Mouse (Mus musculus) heart, postnatal 0 days (tissue): Measurements from ENCODE around the gene Rpa2. TPM values are rescaled to one million over a fixed set of nuclear protein-coding genes. Genes with fewer than 3 reads are reported as not detected.
"Not testable (repeated sequence)": the region's sequence is repeated elsewhere in the genome, so short reads cannot be mapped to it uniquely, and the experiment has no call there.

Experiments
- ATAC-seq: fragments of 200-750 bp; cut with Nextera tagmentation; 2 replicates; pipeline ENCODE4 v1.8.0; 2017; ENCODE audit warnings: low read depth, moderate number of reproducible peaks, moderate library complexity; ENCODE audit not compliant: insufficient read depth
- DNase-seq: peaks from one replicate; pipeline ENCODE4 v3.0.0-alpha.2; 2016; ENCODE audit warnings: low spot score
- H3K27ac ChIP-seq: fragments of 300-500 bp; sonication (generic); 2 replicates; pipeline ENCODE4 v1.5.1; 2014; ENCODE audit warnings: low read depth, mild to moderate bottlenecking
- H3K27me3 ChIP-seq: fragments of 300-500 bp; sonication (generic); 2 replicates; pipeline ENCODE4 v1.6.1; 2014; ENCODE audit warnings: low read length, mixed read lengths; ENCODE audit not compliant: control insufficient read depth, insufficient read depth
- H3K36me3 ChIP-seq: fragments of 300-500 bp; sonication (generic); replicated peaks from 2 replicates; pipeline ENCODE4 v1.6.1; 2014; ENCODE audit warnings: low read length, mixed read lengths; ENCODE audit not compliant: control insufficient read depth, insufficient read depth
- H3K4me1 ChIP-seq: fragments of 300-500 bp; sonication (generic); 2 replicates; pipeline ENCODE4 v1.6.1; 2014; ENCODE audit warnings: antibody characterized with exemption; ENCODE audit not compliant: control insufficient read depth, insufficient read depth
- H3K4me2 ChIP-seq: fragments of 300-500 bp; sonication (generic); 2 replicates; pipeline ENCODE4 v1.6.1; 2014; ENCODE audit warnings: low read depth, mild to moderate bottlenecking, low read length, moderate library complexity
- H3K4me3 ChIP-seq: fragments of 300-500 bp; sonication (generic); 2 replicates; pipeline ENCODE4 v1.5.1; 2014; ENCODE audit warnings: low read depth, low read length
- H3K9ac ChIP-seq: fragments of 300-500 bp; sonication (generic); replicated peaks from 2 replicates; pipeline ENCODE4 v1.6.1; 2014; ENCODE audit warnings: low read depth, low read length, mixed read lengths
- H3K9me3 ChIP-seq: fragments of 300-500 bp; sonication (generic); replicated peaks from 2 replicates; pipeline ENCODE4 v1.6.1; 2016; ENCODE audit warnings: low read length; ENCODE audit not compliant: control insufficient read depth
- CTCF ChIP-seq: IDR thresholded peaks from 2 replicates; pipeline ENCODE4 v1.5.1; 2016; ENCODE audit warnings: antibody characterized with exemption, control low read depth, low read depth
- EP300 ChIP-seq: IDR thresholded peaks from 2 replicates; pipeline ENCODE4 v1.6.1; 2016; ENCODE audit warnings: antibody characterized with exemption, low read depth
- WGBS: fragments of 180-500 bp; shearing (Covaris S2); extraction: QIAGEN DNeasy Blood & Tissue Kit; methylation state at CpG from one replicate; pipeline ENCODE4 v1.1.7; 2014; 5-methylcytosine and 5-hydroxymethylcytosine counted together
- polyA plus RNA-seq: library from polyadenylated mRNA; unstranded; fragments of >200 nt; fragmentation: Nextera tagmentation; extraction: Ambion mirVana; gene quantifications from 2 replicates; pipeline ENCODE4 v1.2.1, GENCODE M21; 2015
- total RNA-seq: library from RNA; depleted of rRNA; stranded (reverse); fragments of >200 nt; gene quantifications from 2 replicates; pipeline ENCODE4 v1.2.3, GENCODE M21; 2014; ENCODE audit warnings: low replicate concordance

The Rpa2 gene
- total and polyA plus RNA-seq, 2 experiments from 2014 or later, result 26.1 to 32.0 TPM

GRCm38 (mm10) chr4:132734766-132735165 is 33.4 kb upstream of the Rpa2 start:
- Histone ChIP-seq H3K36me3 (no peaks in the 10 kb centered on the region), H3K9me3 (no peaks in the 10 kb centered on the region), H3K4me1 (no peaks in the 10 kb centered on the region), H3K4me3 (no peak overlapping the region), H3K27ac (no peak overlapping the region), H3K4me2 (no peak overlapping the region), H3K27me3 (no peaks in the 10 kb centered on the region), H3K9ac (no peak overlapping the region)
- 78% methylated on average over 2 of the region's 2 CpGs for WGBS
- DNase-seq (no peak), ATAC-seq (no peak)
- no peak for TF ChIP-seq CTCF
- TF ChIP-seq EP300, result no peak

GRCm38 (mm10) chr4:132735389-132735788 is 32.7 kb upstream of the Rpa2 start:
- Histone ChIP-seq H3K9me3 (no peaks in the 10 kb centered on the region), H3K27ac (no peak overlapping the region), H3K4me3 (no peak overlapping the region), H3K36me3 (no peaks in the 10 kb centered on the region), H3K4me2 (no peak overlapping the region), H3K9ac (no peak overlapping the region), H3K4me1 (no peaks in the 10 kb centered on the region), H3K27me3 (no peaks in the 10 kb centered on the region)
- ATAC-seq, result no peak
- 62% methylated on average over 2 of the region's 2 CpGs for WGBS
- no peak for TF ChIP-seq EP300
- no peak for TF ChIP-seq CTCF
- no peak for DNase-seq

GRCm38 (mm10) chr4:132735894-132736293 is 32.2 kb upstream of the Rpa2 start:
- 47% methylated on average over 3 of the region's 3 CpGs for WGBS
- H3K9me3 ChIP-seq, result no peaks in the 10 kb centered on the region
- H3K9ac ChIP-seq, result no peak overlapping the region
- H3K27ac ChIP-seq, result no peak overlapping the region
- TF ChIP-seq CTCF (no peak), EP300 (no peak)
- no peak for ATAC-seq
- H3K4me2 ChIP-seq, result no peak overlapping the region
- no peak for DNase-seq
- H3K4me3 ChIP-seq, result no peak overlapping the region
- no peaks in the 10 kb centered on the region for H3K4me1 ChIP-seq
- no peaks in the 10 kb centered on the region for H3K27me3 ChIP-seq
- H3K36me3 ChIP-seq, result no peaks in the 10 kb centered on the region

GRCm38 (mm10) chr4:132737154-132737553 is 31.0 kb upstream of the Rpa2 start:
- DNase-seq, H3K27ac ChIP-seq, H3K4me3 ChIP-seq, H3K36me3 ChIP-seq, ATAC-seq, H3K27me3 ChIP-seq, H3K9ac ChIP-seq, H3K4me2 ChIP-seq, H3K9me3 ChIP-seq, H3K4me1 ChIP-seq: not testable (repeated sequence)
- 91% methylated on average over 9 of the region's 9 CpGs for WGBS

- no peaks in the 10 kb centered on the region for H3K36me3 ChIP-seq
- TF ChIP-seq CTCF (no peak), EP300 (no peak)
- no peak overlapping the region for H3K9ac ChIP-seq
- DNase-seq, result no peak
- no peak overlapping the region for H3K4me3 ChIP-seq
- H3K9me3 ChIP-seq, result no peaks in the 10 kb centered on the region
- no peaks in the 10 kb centered on the region for H3K27me3 ChIP-seq
- 87% methylated on average over 7 of the region's 7 CpGs for WGBS
- no peak overlapping the region for H3K4me2 ChIP-seq
- no peak overlapping the region for H3K27ac ChIP-seq
- no peak for ATAC-seq
- H3K4me1 ChIP-seq, result peaks cover 10% of the 10 kb centered on the region
Observed at GRCm38 (mm10) chr4:132741491-132741890, 26.6 kb upstream of the Rpa2 start.
